Mouse (Mus musculus) embryonic facial prominence, embryonic 15.5 days (tissue): ENCODE measurements around the gene Cdca8. TPM values are rescaled to one million over a fixed set of nuclear protein-coding genes. Genes with fewer than 3 reads are reported as not detected.
"Not testable (repeated sequence)": the region's sequence is repeated elsewhere in the genome, so short reads cannot be mapped to it uniquely, and the experiment has no call there.

ENCODE experiments used
- ATAC-seq: fragments of 200-750 bp; cut with Nextera tagmentation; 2 replicates; pipeline ENCODE4 v1.8.0; 2017; ENCODE audit warnings: low read depth, moderate TSS enrichment; ENCODE audit not compliant: insufficient number of reproducible peaks, low FRiP score, low TSS enrichment
- H3K27ac ChIP-seq: fragments of 300-500 bp; sonication (generic); replicated peaks from 2 replicates; pipeline ENCODE4 v1.5.1; 2015; ENCODE audit warnings: mild to moderate bottlenecking, inconsistent platforms
- H3K27me3 ChIP-seq: fragments of 300-500 bp; sonication (generic); 2 replicates; pipeline ENCODE4 v1.6.1; 2015; ENCODE audit warnings: inconsistent platforms
- H3K36me3 ChIP-seq: fragments of 300-500 bp; sonication (generic); 2 replicates; pipeline ENCODE4 v1.6.1; 2015; ENCODE audit warnings: mild to moderate bottlenecking, inconsistent platforms
- H3K4me1 ChIP-seq: fragments of 300-500 bp; sonication (generic); 2 replicates; pipeline ENCODE4 v1.6.1; 2015; ENCODE audit warnings: inconsistent platforms
- H3K4me2 ChIP-seq: fragments of 300-500 bp; sonication (generic); replicated peaks from 2 replicates; pipeline ENCODE4 v1.6.1; 2015; ENCODE audit warnings: mild to moderate bottlenecking, inconsistent platforms
- H3K4me3 ChIP-seq: fragments of 300-500 bp; sonication (generic); replicated peaks from 2 replicates; pipeline ENCODE4 v1.5.1; 2015; ENCODE audit warnings: mild to moderate bottlenecking, inconsistent platforms
- H3K9ac ChIP-seq: fragments of 300-500 bp; sonication (generic); 2 replicates; pipeline ENCODE4 v1.6.1; 2015; ENCODE audit warnings: inconsistent platforms
- H3K9me3 ChIP-seq: fragments of 300-500 bp; sonication (generic); replicated peaks from 2 replicates; pipeline ENCODE4 v1.6.1; 2016; ENCODE audit warnings: inconsistent platforms
- WGBS: fragments of 180-500 bp; shearing (Covaris S2); methylation state at CpG from one replicate; pipeline ENCODE4 v1.1.7; 2015; 5-methylcytosine and 5-hydroxymethylcytosine counted together
- polyA plus RNA-seq: library from polyadenylated mRNA; unstranded; fragments of >200 nt; fragmentation: Nextera tagmentation; extraction: Ambion mirVana; gene quantifications from 2 replicates; pipeline ENCODE4 v1.2.1, GENCODE M21; 2015

The Cdca8 gene
- polyA plus RNA-seq = 100.0 and 102 TPM in 2 replicates

DNA sequence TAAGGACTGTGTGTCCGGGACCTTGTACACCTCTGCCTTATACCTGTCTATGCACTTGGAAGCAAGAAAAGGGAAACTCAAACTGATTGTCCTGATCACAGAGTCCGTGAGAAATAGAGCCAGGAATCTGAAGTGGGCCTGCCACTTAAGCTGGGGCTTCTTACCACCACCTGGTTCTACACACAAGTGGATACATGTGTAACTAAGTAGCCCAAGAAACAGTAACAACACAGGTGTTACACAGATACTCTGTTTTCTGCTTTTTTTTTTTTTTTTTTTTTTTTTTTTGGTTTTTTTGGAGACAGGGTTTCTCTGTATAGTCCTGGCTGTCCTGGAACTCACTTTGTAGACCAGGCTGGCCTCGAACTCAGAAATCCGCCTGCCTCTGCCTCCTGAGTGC is at the start of gene Cdca8:
TSS of gene Cdca8 (minus strand) at position 101 of the 400 bp plus-strand sequence.
- H3K36me3 ChIP-seq = peaks cover 35% of the 10 kb centered on the region
- 0 out of 2 replicates have a peak within 1 kb of the TSS, but pooled peaks have one; percentile 88 for H3K4me3 ChIP-seq
- H3K4me1 ChIP-seq = peaks cover 25% of the 10 kb centered on the region
- not testable (repeated sequence) for ATAC-seq, H3K27ac ChIP-seq, H3K9me3 ChIP-seq, H3K27me3 ChIP-seq, H3K4me2 ChIP-seq, H3K9ac ChIP-seq
- 97% methylated on average over 4 of the region's 4 CpGs for WGBS

DNA sequence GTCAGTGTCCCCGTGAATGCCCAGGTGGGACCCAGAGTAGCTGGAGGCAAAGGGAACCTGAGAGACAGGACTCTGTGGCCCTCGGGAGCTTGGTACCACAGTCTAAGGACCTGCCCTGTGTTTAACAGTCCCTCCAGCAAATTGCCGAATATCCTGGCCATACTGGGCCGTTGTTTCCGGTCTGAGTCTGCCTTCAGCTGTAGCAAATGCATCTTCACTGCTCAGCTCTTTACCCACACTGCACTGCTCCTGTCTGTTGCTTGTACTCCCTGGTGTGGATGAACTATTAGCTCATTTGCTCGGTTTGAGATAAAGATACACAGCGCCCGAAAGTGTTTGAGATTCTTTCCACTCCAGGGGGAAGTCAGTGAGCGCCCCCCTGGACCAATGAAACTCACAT is 49.3 kb upstream of the Cdca8 start:
- peaks cover 80% of the 10 kb centered on the region for H3K27me3 ChIP-seq
- peak overlapping the region; percentile 80; the same call in 1 of the 2 replicates for H3K4me2 ChIP-seq
- WGBS = 21% methylated on average over 9 of the region's 9 CpGs
- peaks cover 52% of the 10 kb centered on the region for H3K4me1 ChIP-seq
- ATAC-seq = no peak
- no peak overlapping the region for H3K27ac ChIP-seq
- 0 out of 2 replicates have a peak overlapping the region, but pooled peaks have one; percentile 56 for H3K4me3 ChIP-seq
- no peaks in the 10 kb centered on the region for H3K36me3 ChIP-seq
- H3K9me3 ChIP-seq = no peaks in the 10 kb centered on the region
- H3K9ac ChIP-seq = no peak overlapping the region

DNA sequence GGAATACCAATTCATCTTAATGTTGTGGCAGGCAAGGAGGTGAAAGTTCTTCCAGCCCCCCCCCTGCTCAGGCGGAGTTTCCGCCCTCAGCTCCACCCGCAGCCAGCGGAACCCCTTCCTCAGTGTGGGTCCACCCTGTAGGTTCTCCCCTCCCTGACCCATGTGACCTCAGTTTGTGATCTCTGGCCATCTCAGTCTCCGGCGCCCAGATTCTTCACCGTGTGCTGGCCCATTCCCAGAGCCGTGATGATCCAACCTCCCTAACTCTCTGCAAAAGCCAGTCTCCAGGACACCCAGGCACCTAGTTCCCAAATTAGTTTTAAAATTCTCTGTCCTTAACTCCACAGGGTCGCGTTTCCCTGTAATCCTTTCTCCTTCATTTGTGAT is 48.6 kb upstream of the Cdca8 start:
- Histone ChIP-seq H3K9me3 (no peaks in the 10 kb centered on the region), H3K36me3 (no peaks in the 10 kb centered on the region), H3K9ac (no peak overlapping the region), H3K27me3 (peaks cover 86% of the 10 kb centered on the region), H3K4me2 (peak overlapping the region; percentile 80), H3K4me3 (peak overlapping the region; percentile 56), H3K27ac (no peak overlapping the region), H3K4me1 (peaks cover 52% of the 10 kb centered on the region)
- WGBS = 13% methylated on average over 10 of the region's 10 CpGs
- ATAC-seq = no peak

DNA sequence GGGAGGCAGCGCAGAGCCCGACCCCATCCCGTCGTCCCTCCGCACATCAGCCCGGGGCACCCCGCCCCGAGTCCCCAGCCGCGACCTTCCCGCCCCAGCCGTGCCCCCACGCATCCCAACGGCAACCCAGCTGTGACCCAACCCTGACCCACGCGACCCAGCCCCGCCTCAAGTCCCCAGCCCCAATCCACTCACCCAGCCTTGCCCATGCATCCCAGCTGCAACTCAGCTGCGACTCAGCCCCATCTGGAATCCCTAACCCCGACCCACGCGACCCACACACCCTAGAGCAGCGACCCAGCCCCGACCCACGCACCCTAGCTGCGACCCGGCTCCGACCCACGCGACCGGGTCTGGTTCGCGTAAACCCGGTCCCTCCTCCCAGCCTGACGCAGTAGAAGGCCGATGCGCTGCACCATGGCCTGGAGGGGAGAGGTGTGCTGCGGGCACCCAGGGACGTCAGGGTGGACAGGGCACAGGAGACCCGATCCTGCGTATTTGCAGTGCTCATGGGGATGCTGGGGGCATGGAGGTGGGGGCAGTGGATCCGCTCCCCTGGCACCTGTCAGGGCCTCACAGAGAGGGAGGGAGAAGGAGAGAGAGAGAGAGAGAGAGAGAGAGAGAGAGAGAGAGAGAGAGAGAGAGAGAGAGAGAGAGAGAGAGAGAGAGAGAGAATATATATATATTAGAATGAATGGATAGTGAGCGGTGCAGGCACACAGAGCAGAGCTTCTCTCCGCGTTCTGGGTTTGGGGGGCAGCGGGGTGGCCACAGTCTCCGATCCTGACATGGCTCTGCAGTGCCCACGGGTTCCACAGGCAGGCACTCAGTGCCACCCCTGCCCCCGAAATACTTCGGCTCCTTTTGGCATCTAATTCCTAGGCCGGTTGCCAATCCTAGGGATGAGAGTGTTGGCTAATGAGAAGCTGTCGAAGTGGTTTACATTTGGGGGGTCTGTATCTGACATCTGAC is 47.9 kb upstream of the Cdca8 start:
- WGBS = 2% methylated on average over 51 of the region's 51 CpGs
- H3K4me1 ChIP-seq = peaks cover 52% of the 10 kb centered on the region
- ATAC-seq = no peak

DNA sequence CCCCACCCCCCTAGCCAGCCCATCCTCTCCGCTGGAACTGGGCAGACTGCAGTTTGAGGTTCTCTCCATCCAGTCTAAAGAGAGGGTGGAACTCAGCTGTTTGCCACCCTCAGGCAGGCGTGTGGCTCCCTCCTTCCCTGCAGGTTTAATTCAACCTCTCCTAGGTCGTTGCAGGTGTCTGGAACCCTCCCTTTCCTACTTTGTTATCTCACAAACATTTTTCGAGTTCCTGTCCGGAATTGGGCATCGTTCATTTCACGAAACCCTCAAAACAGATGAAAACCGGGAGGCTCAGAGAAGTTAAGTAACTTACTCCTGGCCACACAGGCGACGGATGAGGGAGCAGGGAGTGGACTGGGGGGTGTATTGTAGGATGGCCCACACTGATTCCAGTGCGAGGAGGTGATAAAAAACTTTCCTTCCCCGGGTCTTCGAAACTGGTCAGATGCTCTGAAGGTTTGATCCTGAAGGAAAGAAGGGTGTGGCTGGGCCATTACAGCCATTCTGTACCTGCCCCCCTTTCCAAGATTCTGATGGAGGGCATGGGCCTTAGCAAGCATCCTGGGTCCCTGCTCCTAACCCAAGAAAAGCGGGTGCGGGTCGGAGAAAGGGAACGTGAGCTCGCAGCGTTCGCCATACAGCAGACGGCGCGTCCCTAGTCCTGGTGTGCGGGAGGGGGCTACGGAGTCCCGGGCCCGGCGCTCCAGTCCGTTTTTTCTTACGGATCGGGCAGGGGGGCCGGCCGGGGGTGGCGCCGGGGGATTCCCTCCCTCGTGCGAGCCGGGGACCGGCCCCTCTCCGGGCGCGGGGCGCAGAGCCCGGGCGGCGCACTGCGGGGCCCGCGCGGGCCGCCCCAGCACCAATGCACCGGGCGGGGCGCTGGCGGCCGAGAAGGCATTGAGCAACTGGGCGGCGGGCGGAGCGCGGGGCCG is 46.8 kb upstream of the Cdca8 start, which contains the start of gene Rspo1:
TSS of gene Rspo1 (plus strand) at position 760 of the 932 bp plus-strand sequence.
- Histone ChIP-seq H3K4me2 (peak within 1 kb of the TSS; percentile 80), H3K4me1 (peaks cover 52% of the 10 kb centered on the region), H3K9me3 (no peaks in the 10 kb centered on the region), H3K36me3 (no peaks in the 10 kb centered on the region), H3K27me3 (peaks cover 90% of the 10 kb centered on the region), H3K27ac (peak within 1 kb of the TSS; percentile 51; the same call in 1 of the 2 replicates), H3K4me3 (peak within 1 kb of the TSS; percentile 56), H3K9ac (peak within 1 kb of the TSS; percentile 45)
- peak; percentile 66 for ATAC-seq
- WGBS = under 1% methylated on average over 50 of the region's 62 CpGs

More for the DNA sequence above, 47.9 kb upstream of the Cdca8 start:
- peak overlapping the region; percentile 56 for H3K4me3 ChIP-seq
- no peaks in the 10 kb centered on the region for H3K9me3 ChIP-seq
- no peak overlapping the region for H3K27ac ChIP-seq
- peak overlapping the region; percentile 45 for H3K9ac ChIP-seq
- H3K36me3 ChIP-seq = no peaks in the 10 kb centered on the region
- peak overlapping the region; percentile 80 for H3K4me2 ChIP-seq
- H3K27me3 ChIP-seq = peaks cover 92% of the 10 kb centered on the region

DNA sequence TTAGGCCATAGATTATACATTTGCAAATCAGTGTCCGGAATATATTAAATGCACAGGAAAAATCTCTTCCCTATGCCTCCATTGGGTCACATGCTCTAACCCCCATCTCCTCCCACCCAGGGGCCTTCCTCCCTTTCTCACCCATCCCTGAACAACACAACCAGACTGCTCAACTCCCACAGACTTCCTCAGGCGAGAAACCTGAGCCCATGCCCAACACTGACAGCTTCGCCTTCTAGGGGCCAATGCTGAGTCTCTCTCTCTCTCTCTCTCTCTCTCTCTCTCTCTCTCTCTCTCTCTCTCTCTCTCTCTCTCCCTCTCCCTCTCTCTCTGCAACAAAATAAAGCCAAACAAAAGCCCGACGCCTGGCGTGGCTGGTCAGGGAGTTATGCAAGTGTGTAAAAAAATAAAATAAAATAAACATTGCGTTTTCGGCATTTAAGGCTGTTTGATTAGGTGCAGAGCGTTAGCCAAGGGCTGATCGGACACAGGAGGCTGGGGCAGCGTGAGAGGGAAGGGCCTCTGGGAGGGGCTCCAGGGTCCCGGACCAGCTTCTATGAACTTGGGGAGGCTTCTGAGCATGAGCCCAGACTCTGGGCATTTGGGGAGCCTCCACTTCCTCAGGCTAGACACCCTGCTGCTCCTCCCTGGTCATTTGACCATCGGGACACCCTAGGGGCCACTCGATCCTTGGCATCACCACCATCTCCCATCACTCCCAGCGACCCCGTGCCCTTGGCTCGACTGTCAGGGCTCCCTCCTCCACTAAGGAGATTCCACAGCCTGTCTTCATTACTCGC is 46.0 kb upstream of the Cdca8 start:
- WGBS = 6% methylated on average over 18 of the region's 18 CpGs
- H3K9ac ChIP-seq = no peak overlapping the region

DNA sequence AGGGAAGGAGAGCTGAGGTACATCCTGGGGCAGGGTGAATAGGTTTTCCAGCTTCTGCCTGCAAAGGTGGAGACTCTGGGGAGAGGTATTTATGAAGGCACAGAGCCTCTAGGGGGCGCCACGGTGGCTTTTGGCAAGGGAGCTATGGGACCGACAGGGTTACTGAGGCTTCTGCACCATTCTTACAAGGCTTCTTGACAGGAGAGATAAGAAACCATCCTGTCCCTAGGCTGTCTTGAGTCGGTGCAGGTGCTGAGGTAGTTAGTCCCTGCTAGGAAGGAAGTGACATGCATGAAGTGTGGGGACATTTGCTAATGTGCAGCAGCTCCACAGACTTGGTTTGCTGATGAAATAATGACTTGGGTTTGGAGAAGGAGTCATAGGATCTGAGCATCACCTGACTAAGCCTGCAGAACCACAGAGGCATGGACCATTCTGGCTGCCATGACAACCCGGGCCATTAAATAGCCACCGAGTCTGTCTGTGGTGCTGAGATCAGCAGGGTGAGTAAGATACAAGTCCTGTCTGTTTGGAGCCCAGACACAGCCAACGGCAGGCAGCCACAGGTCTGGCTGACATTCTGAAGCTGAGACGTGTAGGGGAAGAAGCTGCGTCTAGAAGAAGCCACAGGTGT is 44.9 kb upstream of the Cdca8 start:
- H3K4me2 ChIP-seq = no peak overlapping the region
- no peak overlapping the region for H3K9ac ChIP-seq
- WGBS = 20% methylated on average over 9 of the region's 9 CpGs
- H3K4me1 ChIP-seq = peaks cover 39% of the 10 kb centered on the region
- no peak for ATAC-seq
- H3K36me3 ChIP-seq = no peaks in the 10 kb centered on the region
- H3K27ac ChIP-seq = no peak overlapping the region
- no peaks in the 10 kb centered on the region for H3K9me3 ChIP-seq
- H3K4me3 ChIP-seq = no peak overlapping the region
- H3K27me3 ChIP-seq = peaks cover 76% of the 10 kb centered on the region

More for the DNA sequence above, 46.0 kb upstream of the Cdca8 start:
- peak overlapping the region; percentile 51; the same call in 1 of the 2 replicates for H3K27ac ChIP-seq
- H3K4me3 ChIP-seq = peak overlapping the region; percentile 56
- H3K9me3 ChIP-seq = no peaks in the 10 kb centered on the region
- peaks cover 48% of the 10 kb centered on the region for H3K4me1 ChIP-seq
- peaks cover 82% of the 10 kb centered on the region for H3K27me3 ChIP-seq
- H3K4me2 ChIP-seq = peak overlapping the region; percentile 80
- no peaks in the 10 kb centered on the region for H3K36me3 ChIP-seq
- ATAC-seq = no peak

DNA sequence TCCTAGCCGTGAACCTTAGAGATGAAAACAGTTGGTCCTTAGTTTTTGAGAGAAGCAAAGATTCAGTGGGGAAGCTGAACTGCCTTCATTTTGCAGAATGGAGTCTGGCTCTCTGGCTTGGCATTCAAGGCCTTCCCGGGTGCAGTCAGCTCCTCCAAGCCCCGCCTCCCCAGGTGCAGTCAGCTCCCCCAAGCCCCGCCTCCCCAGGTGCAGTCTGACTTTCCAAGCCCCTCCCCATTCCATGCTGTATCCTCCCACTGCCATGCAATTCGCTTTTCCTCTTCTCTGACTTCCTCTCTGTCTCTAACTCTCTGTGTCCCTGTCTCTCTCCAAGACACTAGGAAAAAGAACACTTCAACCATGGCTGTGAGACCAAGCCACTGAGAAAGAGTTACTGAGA is 39.1 kb upstream of the Cdca8 start:
- H3K27ac ChIP-seq = no peak overlapping the region
- whole genome bisulfite sequencing = 27% methylated on average over 5 of the region's 5 CpGs
- H3K9ac ChIP-seq = no peak overlapping the region
- H3K9me3 ChIP-seq = no peaks in the 10 kb centered on the region
- H3K27me3 ChIP-seq = peaks cover 37% of the 10 kb centered on the region
- peaks cover 4% of the 10 kb centered on the region for H3K4me1 ChIP-seq
- no peak overlapping the region for H3K4me3 ChIP-seq
- ATAC-seq = no peak
- H3K4me2 ChIP-seq = no peak overlapping the region
- H3K36me3 ChIP-seq = no peaks in the 10 kb centered on the region

DNA sequence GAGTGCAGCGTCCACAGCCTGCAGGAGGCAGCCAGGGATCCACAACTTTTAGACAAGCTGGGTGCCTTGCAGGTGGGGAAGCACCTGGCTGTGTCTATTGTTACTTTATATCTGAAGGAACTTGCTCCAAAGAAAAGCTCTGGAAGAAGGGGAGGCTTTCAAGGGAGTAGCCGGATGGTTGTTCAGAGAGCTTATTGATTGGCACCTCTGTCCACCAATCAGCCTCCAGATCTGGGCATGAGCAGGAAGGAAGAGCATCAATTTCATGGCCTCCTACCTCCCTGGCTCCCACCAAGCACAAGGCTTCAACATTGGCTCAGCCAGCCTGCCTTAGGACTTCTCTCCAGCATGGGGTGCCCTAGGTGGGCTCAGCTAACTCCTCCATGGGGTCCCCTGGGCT is 34.2 kb upstream of the Cdca8 start:
- Histone ChIP-seq H3K4me3 (no peak overlapping the region), H3K9ac (no peak overlapping the region), H3K9me3 (no peaks in the 10 kb centered on the region), H3K27me3 (peaks cover 19% of the 10 kb centered on the region), H3K4me2 (no peak overlapping the region), H3K36me3 (no peaks in the 10 kb centered on the region), H3K27ac (no peak overlapping the region), H3K4me1 (peaks cover 50% of the 10 kb centered on the region)
- no peak for ATAC-seq
- 73% methylated on average over 2 of the region's 2 CpGs for WGBS

DNA sequence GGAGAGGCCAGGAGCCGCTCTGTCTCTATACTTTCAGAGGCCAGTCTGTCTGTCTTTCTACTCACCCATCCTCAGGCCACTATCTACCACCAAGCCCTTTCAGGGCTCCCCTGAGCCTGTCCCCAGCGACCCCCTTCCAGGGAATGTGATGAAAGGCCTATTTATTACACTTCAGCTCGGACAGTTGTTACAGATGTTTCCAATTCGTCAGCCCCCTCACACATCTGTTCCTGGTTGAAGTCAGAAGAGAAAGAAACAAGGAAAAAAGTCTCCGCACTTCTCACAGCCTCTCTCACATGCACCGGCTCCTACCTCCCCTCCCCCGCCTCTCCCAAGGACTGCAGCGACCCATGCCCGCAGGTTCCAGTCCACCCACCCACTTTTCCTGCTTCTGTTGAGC is 33.2 kb upstream of the Cdca8 start:
- WGBS = 17% methylated on average over 9 of the region's 9 CpGs
- H3K27ac ChIP-seq = no peak overlapping the region
- ATAC-seq = no peak
- H3K9ac ChIP-seq = no peak overlapping the region
- peaks cover 54% of the 10 kb centered on the region for H3K4me1 ChIP-seq
- no peak overlapping the region for H3K4me2 ChIP-seq
- H3K27me3 ChIP-seq = peaks cover 19% of the 10 kb centered on the region
- H3K9me3 ChIP-seq = no peaks in the 10 kb centered on the region
- no peaks in the 10 kb centered on the region for H3K36me3 ChIP-seq
- H3K4me3 ChIP-seq = no peak overlapping the region
